Mouse (Mus musculus) forebrain, embryonic 14.5 days (tissue): ENCODE measurements around the gene Comt. TPM values are rescaled to one million over a fixed set of nuclear protein-coding genes. Genes with fewer than 3 reads are reported as not detected.

Experiments
- ATAC-seq: fragments of 200-750 bp; cut with Nextera tagmentation; 2 replicates; pipeline ENCODE4 v1.8.0; 2017; ENCODE audit warnings: mild to moderate bottlenecking, moderate library complexity
- DNase-seq: peaks from one replicate; pipeline ENCODE4 v3.0.0-alpha.2; 2015; ENCODE audit warnings: low spot score
- H3K27ac ChIP-seq: fragments of 300-500 bp; sonication (generic); 2 replicates; pipeline ENCODE4 v1.5.1; 2014; ENCODE audit warnings: low read depth, mild to moderate bottlenecking, control low read depth, low read length, moderate library complexity
- H3K27me3 ChIP-seq: fragments of 300-500 bp; sonication (generic); replicated peaks from 2 replicates; pipeline ENCODE4 v1.6.1; 2014; ENCODE audit warnings: low read length, control low read depth, mixed read lengths; ENCODE audit not compliant: control insufficient read depth, insufficient read depth
- H3K36me3 ChIP-seq: fragments of 300-500 bp; sonication (generic); 2 replicates; pipeline ENCODE4 v1.6.1; 2014; ENCODE audit warnings: low read length, control low read depth; ENCODE audit not compliant: control insufficient read depth, insufficient read depth
- H3K4me1 ChIP-seq: fragments of 300-500 bp; sonication (generic); 2 replicates; pipeline ENCODE4 v1.6.1; 2014; ENCODE audit warnings: antibody characterized with exemption, low read length, control low read depth; ENCODE audit not compliant: control insufficient read depth, insufficient read depth
- H3K4me2 ChIP-seq: fragments of 300-500 bp; sonication (generic); 2 replicates; pipeline ENCODE4 v1.6.1; 2014; ENCODE audit warnings: mild to moderate bottlenecking, control low read depth, low read length
- H3K4me3 ChIP-seq: fragments of 300-500 bp; sonication (generic); 2 replicates; pipeline ENCODE4 v1.5.1; 2014; ENCODE audit warnings: low read depth, low read length, control low read depth
- H3K9ac ChIP-seq: fragments of 300-500 bp; sonication (generic); 2 replicates; pipeline ENCODE4 v1.6.1; 2014; ENCODE audit warnings: mild to moderate bottlenecking, low read length, control low read depth, moderate library complexity
- H3K9me3 ChIP-seq: fragments of 300-500 bp; sonication (generic); replicated peaks from 2 replicates; pipeline ENCODE4 v1.6.1; 2016; ENCODE audit warnings: low read length, control low read depth, mixed read lengths; ENCODE audit not compliant: control insufficient read depth
- WGBS: fragments of 180-500 bp; shearing (Covaris S2); extraction: QIAGEN DNeasy Blood & Tissue Kit; methylation state at CpG from one replicate; pipeline ENCODE4 v1.1.7; 2014; 5-methylcytosine and 5-hydroxymethylcytosine counted together
- polyA plus RNA-seq: library from polyadenylated mRNA; unstranded; fragments of >200 nt; fragmentation: Nextera tagmentation; extraction: Ambion mirVana; gene quantifications from 2 replicates; pipeline ENCODE4 v1.2.1, GENCODE M21; 2014

The Comt gene
- polyA plus RNA-seq, 1 experiment from 2014 or later, result 54.6 TPM

DNA sequence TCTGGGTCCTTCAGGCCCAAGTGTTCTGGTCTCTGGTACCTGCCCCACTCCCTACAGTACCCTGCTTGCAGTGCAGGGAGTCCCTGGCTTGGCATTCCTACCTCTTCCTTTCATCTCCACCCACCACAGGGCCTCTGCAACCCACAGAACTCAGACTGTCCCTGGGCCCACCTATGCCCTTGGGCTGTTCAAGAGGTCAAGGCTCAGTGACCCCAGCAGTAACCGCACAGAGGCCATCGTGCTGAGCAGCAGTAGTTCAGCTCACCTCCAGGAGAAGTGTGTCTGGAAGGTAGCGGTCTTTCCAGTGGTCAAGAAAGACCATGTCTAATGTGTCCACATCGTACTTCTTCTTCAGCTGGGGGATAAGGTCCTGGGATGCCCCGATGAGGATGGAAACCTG is 16.2 kb downstream of the Comt start:
- WGBS, result 83% methylated on average over 5 of the region's 5 CpGs
- H3K27ac ChIP-seq, result no peak overlapping the region
- no peak overlapping the region for H3K4me2 ChIP-seq
- H3K9me3 ChIP-seq, result no peaks in the 10 kb centered on the region
- no peak overlapping the region for H3K9ac ChIP-seq
- H3K4me1 ChIP-seq, result peaks cover 8% of the 10 kb centered on the region; the same call in 1 of the 2 replicates
- DNase-seq, result no peak
- peaks cover 59% of the 10 kb centered on the region for H3K36me3 ChIP-seq
- no peaks in the 10 kb centered on the region for H3K27me3 ChIP-seq
- no peak overlapping the region for H3K4me3 ChIP-seq
- no peak for ATAC-seq

- Histone ChIP-seq H3K4me1 (peaks cover 8% of the 10 kb centered on the region; the same call in 1 of the 2 replicates), H3K27ac (no peak overlapping the region)
Observed at GRCm38 (mm10) chr16:18409776-18410175, 16.9 kb downstream of the Comt start.

DNA sequence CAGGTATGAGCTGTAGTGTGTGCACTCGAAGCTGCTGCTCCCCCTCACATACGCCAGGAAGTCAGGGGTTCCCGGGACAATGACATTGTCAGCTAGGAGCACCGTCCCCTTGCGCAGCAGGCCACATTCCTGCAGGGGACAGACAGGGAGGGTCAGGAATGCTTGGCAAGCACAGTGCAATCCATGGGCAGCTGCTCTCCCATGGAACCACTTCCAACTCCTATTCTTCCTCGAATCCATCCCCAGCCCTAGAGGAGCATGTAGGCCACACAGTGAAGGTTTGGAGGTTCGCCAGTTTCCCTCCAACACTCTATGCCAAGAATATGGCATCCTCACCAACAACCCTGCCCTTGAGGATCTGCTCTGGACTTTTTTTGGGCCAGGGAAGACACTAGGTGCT is 18.7 kb downstream of the Comt start:
- no peaks in the 10 kb centered on the region for H3K9me3 ChIP-seq
- peaks cover 8% of the 10 kb centered on the region; the same call in 1 of the 2 replicates for H3K4me1 ChIP-seq
- H3K9ac ChIP-seq, result no peak overlapping the region
- H3K4me2 ChIP-seq, result no peak overlapping the region
- peaks cover 75% of the 10 kb centered on the region for H3K36me3 ChIP-seq
- no peak overlapping the region for H3K4me3 ChIP-seq
- no peak; the same call in 1 of the 2 replicates for ATAC-seq
- peak; percentile 56 for DNase-seq
- H3K27me3 ChIP-seq, result no peaks in the 10 kb centered on the region
- peak overlapping the region; percentile 15; the same call in 1 of the 2 replicates for H3K27ac ChIP-seq
- WGBS, result 62% methylated on average over 7 of the region's 7 CpGs

More at GRCm38 (mm10) chr16:18409776-18410175, 16.9 kb downstream of the Comt start:
- Histone ChIP-seq H3K36me3 (peaks cover 65% of the 10 kb centered on the region), H3K9ac (no peak overlapping the region), H3K27me3 (no peaks in the 10 kb centered on the region), H3K4me3 (no peak overlapping the region), H3K4me2 (no peak overlapping the region), H3K9me3 (no peaks in the 10 kb centered on the region)
- 74% methylated on average over 4 of the region's 4 CpGs for WGBS
- no peak for ATAC-seq
- DNase-seq, result no peak

- DNase-seq (peak; percentile 65), ATAC-seq (peak; percentile 59)
- no peak overlapping the region for H3K9ac ChIP-seq
- H3K36me3 ChIP-seq, result peaks cover 82% of the 10 kb centered on the region
- WGBS, result 9% methylated on average over 2 of the region's 2 CpGs
- H3K27me3 ChIP-seq, result no peaks in the 10 kb centered on the region
- H3K4me3 ChIP-seq, result no peak overlapping the region
- H3K4me1 ChIP-seq, result peaks cover 7% of the 10 kb centered on the region
- H3K4me2 ChIP-seq, result no peak overlapping the region
- 0 out of 2 replicates have a peak overlapping the region, but pooled peaks have one; percentile 9 for H3K27ac ChIP-seq
- no peaks in the 10 kb centered on the region for H3K9me3 ChIP-seq
Observed at GRCm38 (mm10) chr16:18406293-18406692, 20.4 kb downstream of the Comt start.

DNA sequence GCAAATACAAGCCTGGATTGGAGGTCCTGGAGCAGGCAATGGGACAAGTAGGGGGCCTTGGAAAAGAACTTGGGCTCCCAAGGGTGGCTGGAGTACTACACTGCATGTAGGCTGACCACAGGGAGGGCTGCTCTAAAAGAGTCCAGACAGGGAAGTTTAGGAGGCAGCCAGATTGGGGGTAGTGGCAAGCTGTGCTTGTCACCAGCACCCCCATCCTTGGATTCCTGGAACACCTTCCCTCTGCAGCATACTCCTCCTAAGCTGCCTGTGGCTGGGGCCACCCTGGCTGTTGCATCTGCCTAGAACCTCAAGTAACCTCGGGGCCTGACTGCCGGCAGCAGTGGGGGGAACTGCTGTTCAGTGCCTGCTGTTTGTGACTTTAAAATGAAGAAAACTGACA is 20.8 kb downstream of the Comt start:
- Histone ChIP-seq H3K27ac (no peak overlapping the region), H3K4me2 (no peak overlapping the region), H3K4me3 (no peak overlapping the region), H3K27me3 (no peaks in the 10 kb centered on the region), H3K9ac (peak overlapping the region; percentile 25; the same call in 1 of the 2 replicates), H3K9me3 (no peaks in the 10 kb centered on the region), H3K36me3 (peaks cover 85% of the 10 kb centered on the region), H3K4me1 (peaks cover 10% of the 10 kb centered on the region)
- 0 out of 2 replicates have a peak, but pooled peaks have one; percentile 9 for ATAC-seq
- no peak for DNase-seq
- 61% methylated on average over 2 of the region's 2 CpGs for WGBS

DNA sequence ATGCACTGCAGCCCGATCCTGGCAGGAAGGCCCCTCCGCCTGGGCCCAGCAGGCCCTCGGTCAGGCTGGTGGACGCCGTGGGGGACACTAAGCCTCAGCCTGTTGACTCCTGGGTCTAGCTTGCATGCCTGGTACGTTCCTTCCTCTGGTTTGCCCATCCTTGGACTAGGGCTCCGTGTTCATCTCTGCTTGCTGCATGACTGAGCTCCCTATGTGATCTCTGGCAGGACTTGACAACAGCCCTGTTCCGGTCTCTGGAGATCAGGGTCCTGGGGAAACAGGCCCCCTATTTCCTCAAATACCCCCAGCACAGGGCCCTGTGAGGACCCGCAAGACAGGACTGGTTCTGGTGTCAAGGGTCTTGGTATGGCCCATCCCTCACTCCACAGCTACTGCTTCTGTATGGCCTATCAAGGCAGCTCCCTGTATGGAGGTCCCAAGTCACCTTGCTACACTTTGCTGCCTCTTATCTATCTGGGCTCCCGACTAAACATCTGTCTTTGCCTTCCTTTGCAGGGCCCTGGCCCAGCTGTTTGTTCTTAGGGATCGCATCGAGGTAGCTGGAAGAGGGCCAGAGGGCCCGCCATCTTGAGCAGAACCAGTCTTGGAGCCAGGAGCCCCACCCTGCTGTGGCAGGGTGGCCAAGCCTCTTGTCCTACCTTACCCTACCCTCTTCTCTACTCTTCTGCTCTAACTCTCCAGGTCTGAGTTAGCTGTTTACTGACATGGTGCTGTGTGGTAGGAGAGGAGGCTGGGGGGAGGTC is 21.4 kb downstream of the Comt start:
- no peak for ATAC-seq
- Histone ChIP-seq H3K36me3 (peaks cover 86% of the 10 kb centered on the region), H3K27ac (0 out of 2 replicates have a peak overlapping the region, but pooled peaks have one; percentile 9), H3K4me3 (no peak overlapping the region), H3K9me3 (no peaks in the 10 kb centered on the region), H3K27me3 (no peaks in the 10 kb centered on the region), H3K4me2 (no peak overlapping the region), H3K4me1 (peaks cover 15% of the 10 kb centered on the region), H3K9ac (peak overlapping the region; percentile 25; the same call in 1 of the 2 replicates)
- WGBS, result 81% methylated on average over 13 of the region's 13 CpGs
- no peak for DNase-seq

- H3K9ac ChIP-seq, result no peak overlapping the region
- peaks cover 97% of the 10 kb centered on the region for H3K36me3 ChIP-seq
- no peak for ATAC-seq
- H3K27ac ChIP-seq, result no peak overlapping the region
- no peak overlapping the region for H3K4me3 ChIP-seq
- WGBS, result 93% methylated on average over 12 of the region's 12 CpGs
- H3K27me3 ChIP-seq, result no peaks in the 10 kb centered on the region
- H3K4me2 ChIP-seq, result no peak overlapping the region
- no peak for DNase-seq
- H3K4me1 ChIP-seq, result peaks cover 21% of the 10 kb centered on the region
- H3K9me3 ChIP-seq, result no peaks in the 10 kb centered on the region
Observed at GRCm38 (mm10) chr16:18403285-18403684, 23.4 kb downstream of the Comt start.

GRCm38 (mm10) chr16:18400472-18401216 is 26.0 kb downstream of the Comt start:
- no peak overlapping the region for H3K4me2 ChIP-seq
- no peaks in the 10 kb centered on the region for H3K27me3 ChIP-seq
- DNase-seq (peak; percentile 89), ATAC-seq (peak; percentile 87)
- H3K4me3 ChIP-seq, result no peak overlapping the region
- H3K27ac ChIP-seq, result peak overlapping the region; percentile 77
- WGBS, result 23% methylated on average over 7 of the region's 7 CpGs
- H3K36me3 ChIP-seq, result peaks cover 90% of the 10 kb centered on the region
- peak overlapping the region; percentile 6; the same call in 1 of the 2 replicates for H3K9ac ChIP-seq
- H3K4me1 ChIP-seq, result peaks cover 28% of the 10 kb centered on the region
- H3K9me3 ChIP-seq, result no peaks in the 10 kb centered on the region
